Mouse (Mus musculus): ENCODE data around the gene Mdc1. TPM values are rescaled to one million over a fixed set of nuclear protein-coding genes. Genes with fewer than 3 reads are reported as not detected.

Mdc1 gene
- polyA plus RNA-seq, 1 experiment from 2014 or later: 21.6 TPM

GRCm38 (mm10) chr17:35813653-35814052, 27.7 kb upstream of the Mdc1 start:
- Histone ChIP-seq H3K9ac (no peak overlapping the region), H3K27me3 (ENCODE audit: insufficient read depth, low read length) (no peaks in the 10 kb centered on the region), H3K36me3 (ENCODE audit: insufficient read depth) (no peaks in the 10 kb centered on the region), H3K4me1 (ENCODE audit: insufficient read depth) (peaks cover 27% of the 10 kb centered on the region), H3K4me3 (ENCODE audit: low read depth, low read length) (no peak overlapping the region), H3K27ac (ENCODE audit: low read depth) (peak overlapping the region; percentile 89), H3K9me3 (ENCODE audit: low read depth, low read length) (no peaks in the 10 kb centered on the region), H3K4me2 (0 out of 2 replicates have a peak overlapping the region, but pooled peaks have one; percentile 12)
- no peak for TF ChIP-seq CTCF (IDR thresholded peaks at IDR 0.05; ENCODE audit: low read depth)
- ATAC-seq (ENCODE audit: insufficient read depth) (peak; percentile 29), DNase-seq (no peak)
- 62% methylated on average over 7 of the region's 7 CpGs for WGBS

DNA sequence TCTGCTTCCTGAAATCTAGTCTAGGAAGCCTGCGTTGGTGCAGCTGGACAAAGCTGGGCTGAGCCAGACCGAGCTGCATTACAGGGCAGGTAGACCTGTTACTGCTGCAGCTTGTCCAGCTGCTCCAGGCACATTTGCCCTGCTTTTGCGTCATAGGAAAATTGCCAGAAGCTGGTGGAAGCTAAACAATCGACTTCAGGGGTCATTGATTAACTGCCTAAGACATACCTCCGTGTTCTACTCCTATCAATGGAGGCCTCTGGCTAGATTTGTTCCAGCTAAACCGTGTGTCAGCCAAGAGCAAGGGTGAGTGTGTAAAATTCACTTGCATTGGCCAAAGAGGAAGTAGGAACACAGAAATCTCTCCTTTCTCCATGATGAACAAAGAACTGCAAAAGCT, 26.6 kb upstream of the Mdc1 start:
- H3K9ac ChIP-seq: no peak overlapping the region
- no peak overlapping the region for H3K4me3 ChIP-seq (ENCODE audit: low read depth, low read length)
- H3K4me1 ChIP-seq (ENCODE audit: insufficient read depth): peaks cover 27% of the 10 kb centered on the region
- no peaks in the 10 kb centered on the region for H3K9me3 ChIP-seq (ENCODE audit: low read depth, low read length)
- no peak for TF ChIP-seq CTCF (IDR thresholded peaks at IDR 0.05; ENCODE audit: low read depth)
- H3K27me3 ChIP-seq (ENCODE audit: insufficient read depth, low read length): no peaks in the 10 kb centered on the region
- 0 out of 2 replicates have a peak overlapping the region, but pooled peaks have one; percentile 30 for H3K27ac ChIP-seq (ENCODE audit: low read depth)
- no peaks in the 10 kb centered on the region for H3K36me3 ChIP-seq (ENCODE audit: insufficient read depth)
- 52% methylated on average over 6 of the region's 6 CpGs for WGBS
- DNase-seq (peak; percentile 8), ATAC-seq (ENCODE audit: insufficient read depth) (no peak)
- no peak overlapping the region for H3K4me2 ChIP-seq

- Histone ChIP-seq H3K4me2 (no peak overlapping the region), H3K9me3 (ENCODE audit: low read depth, low read length) (no peaks in the 10 kb centered on the region), H3K36me3 (ENCODE audit: insufficient read depth) (no peaks in the 10 kb centered on the region), H3K9ac (no peak overlapping the region), H3K4me3 (ENCODE audit: low read depth, low read length) (no peak overlapping the region), H3K27me3 (ENCODE audit: insufficient read depth, low read length) (no peaks in the 10 kb centered on the region), H3K27ac (ENCODE audit: low read depth) (no peak overlapping the region), H3K4me1 (ENCODE audit: insufficient read depth) (peaks cover 27% of the 10 kb centered on the region)
- no peak for TF ChIP-seq CTCF (IDR thresholded peaks at IDR 0.05; ENCODE audit: low read depth)
- DNase-seq: peak; percentile 20
- WGBS: 46% methylated on average over 7 of the region's 7 CpGs
- no peak for ATAC-seq (ENCODE audit: insufficient read depth)
Observed at GRCm38 (mm10) chr17:35815836-35816235, 25.5 kb upstream of the Mdc1 start.

GRCm38 (mm10) chr17:35816686-35817085, 24.6 kb upstream of the Mdc1 start:
- 25% methylated on average over 14 of the region's 14 CpGs for WGBS
- Histone ChIP-seq H3K9me3 (ENCODE audit: low read depth, low read length) (no peaks in the 10 kb centered on the region), H3K4me2 (no peak overlapping the region), H3K4me3 (ENCODE audit: low read depth, low read length) (no peak overlapping the region), H3K27ac (ENCODE audit: low read depth) (no peak overlapping the region), H3K9ac (no peak overlapping the region), H3K36me3 (ENCODE audit: insufficient read depth) (no peaks in the 10 kb centered on the region), H3K27me3 (ENCODE audit: insufficient read depth, low read length) (no peaks in the 10 kb centered on the region), H3K4me1 (ENCODE audit: insufficient read depth) (peaks cover 30% of the 10 kb centered on the region)
- ATAC-seq (ENCODE audit: insufficient read depth): no peak
- peak; percentile 26 for DNase-seq
- no peak for TF ChIP-seq CTCF (IDR thresholded peaks at IDR 0.05; ENCODE audit: low read depth)

- Histone ChIP-seq H3K9ac (0 out of 2 replicates have a peak overlapping the region, but pooled peaks have one; percentile 28), H3K27me3 (ENCODE audit: insufficient read depth, low read length) (no peaks in the 10 kb centered on the region), H3K4me3 (ENCODE audit: low read depth, low read length) (no peak overlapping the region), H3K9me3 (ENCODE audit: low read depth, low read length) (no peaks in the 10 kb centered on the region), H3K4me2 (no peak overlapping the region), H3K27ac (ENCODE audit: low read depth) (peak overlapping the region; percentile 36; the same call in 1 of the 2 replicates), H3K4me1 (ENCODE audit: insufficient read depth) (peaks cover 29% of the 10 kb centered on the region), H3K36me3 (ENCODE audit: insufficient read depth) (no peaks in the 10 kb centered on the region)
- 32% methylated on average over 10 of the region's 10 CpGs for WGBS
- ATAC-seq (ENCODE audit: insufficient read depth) (no peak), DNase-seq (peak; percentile 51)
- TF ChIP-seq CTCF (IDR thresholded peaks at IDR 0.05; ENCODE audit: low read depth): no peak
Observed at GRCm38 (mm10) chr17:35817226-35817625, 24.1 kb upstream of the Mdc1 start.

DNA sequence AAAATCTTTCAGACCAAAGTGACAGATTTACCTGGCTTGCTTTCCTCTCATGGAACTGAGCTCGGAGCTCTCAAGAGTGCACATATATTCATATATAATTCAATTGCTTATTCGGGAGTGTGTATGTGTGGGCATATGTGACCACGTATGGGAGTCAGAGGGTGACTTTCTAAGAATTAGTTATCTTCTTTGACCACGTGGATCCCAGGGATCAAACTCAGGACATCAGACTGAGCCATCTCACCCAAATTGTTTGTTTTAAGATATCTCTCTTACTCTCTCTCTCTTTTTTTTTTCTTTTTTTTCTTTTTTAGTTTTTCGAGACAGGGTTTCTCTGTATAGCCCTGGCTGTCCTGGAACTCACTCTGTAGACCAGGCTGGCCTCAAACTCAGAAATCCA, 21.2 kb upstream of the Mdc1 start:
- 78% methylated on average over 5 of the region's 5 CpGs for WGBS
- no peak overlapping the region for H3K4me2 ChIP-seq
- no peak overlapping the region for H3K27ac ChIP-seq (ENCODE audit: low read depth)
- no peak for TF ChIP-seq CTCF (IDR thresholded peaks at IDR 0.05; ENCODE audit: low read depth)
- no peak for DNase-seq
- no peaks in the 10 kb centered on the region for H3K9me3 ChIP-seq (ENCODE audit: low read depth, low read length)
- no peak overlapping the region for H3K4me3 ChIP-seq (ENCODE audit: low read depth, low read length)
- no peak for ATAC-seq (ENCODE audit: insufficient read depth)
- peaks cover 13% of the 10 kb centered on the region for H3K4me1 ChIP-seq (ENCODE audit: insufficient read depth)
- H3K9ac ChIP-seq: no peak overlapping the region
- H3K36me3 ChIP-seq (ENCODE audit: insufficient read depth): peaks cover 4% of the 10 kb centered on the region; the same call in 1 of the 2 replicates
- H3K27me3 ChIP-seq (ENCODE audit: insufficient read depth, low read length): no peaks in the 10 kb centered on the region

DNA sequence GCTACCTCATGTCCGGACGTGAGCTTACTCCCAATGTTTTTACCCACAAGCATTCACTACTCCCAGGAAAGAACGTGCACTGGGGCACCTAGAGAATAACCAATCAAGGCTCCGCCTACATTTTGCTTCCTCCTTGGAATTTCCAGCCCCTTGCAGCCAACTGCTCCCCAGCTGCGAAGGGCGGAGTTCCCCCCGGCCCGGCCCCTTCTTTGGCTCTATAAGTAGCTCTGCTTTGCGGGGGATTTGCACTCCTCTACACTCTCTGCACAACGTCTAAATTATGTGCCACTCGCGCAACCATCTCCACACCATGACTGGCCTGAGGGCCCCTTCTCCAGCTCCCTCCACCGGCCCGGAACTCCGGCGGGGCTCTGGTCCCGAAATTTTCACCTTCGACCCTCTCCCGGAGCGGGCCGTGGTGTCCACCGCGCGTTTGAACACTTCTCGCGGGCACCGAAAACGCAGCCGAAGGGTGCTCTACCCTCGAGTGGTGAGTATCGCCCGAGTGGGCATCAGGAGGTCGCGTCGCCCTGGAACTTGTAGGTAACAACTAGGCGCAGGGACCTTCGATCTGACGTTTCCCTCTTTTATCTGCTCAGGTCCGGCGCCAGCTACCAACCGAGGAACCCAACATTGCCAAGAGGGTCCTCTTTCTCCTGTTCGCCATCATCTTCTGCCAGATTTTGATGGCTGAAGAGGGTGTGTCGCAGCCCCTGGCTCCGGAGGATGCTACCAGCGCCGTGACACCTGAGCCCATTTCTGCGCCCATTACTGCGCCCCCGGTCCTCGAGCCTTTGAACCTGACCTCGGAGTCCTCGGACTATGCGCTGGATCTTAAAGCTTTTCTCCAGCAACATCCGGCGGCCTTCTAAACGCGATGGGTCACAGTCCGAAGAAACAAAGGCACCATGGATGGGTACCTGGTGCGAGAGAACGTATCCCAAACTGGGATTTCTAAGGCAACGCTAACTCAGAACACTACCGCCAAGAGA, 19.6 kb upstream of the Mdc1 start, which contains the start of gene Ier3:
Gene Ier3 (plus strand): TSS at position 246 of the 992 bp plus-strand sequence.
- ATAC-seq (ENCODE audit: insufficient read depth) (peak; percentile 69), DNase-seq (peak; percentile 93)
- Histone ChIP-seq H3K27me3 (ENCODE audit: insufficient read depth, low read length) (no peaks in the 10 kb centered on the region), H3K4me3 (ENCODE audit: low read depth, low read length) (peak within 1 kb of the TSS; percentile 61), H3K9ac (peak within 1 kb of the TSS; percentile 54), H3K36me3 (ENCODE audit: insufficient read depth) (peaks cover 13% of the 10 kb centered on the region; the same call in 1 of the 2 replicates), H3K4me2 (peak within 1 kb of the TSS; percentile 98), H3K27ac (ENCODE audit: low read depth) (peak within 1 kb of the TSS; percentile 72), H3K9me3 (ENCODE audit: low read depth, low read length) (no peaks in the 10 kb centered on the region), H3K4me1 (ENCODE audit: insufficient read depth) (peaks cover 13% of the 10 kb centered on the region)
- WGBS: under 1% methylated on average over 62 of the region's 62 CpGs
- no peak for TF ChIP-seq CTCF (IDR thresholded peaks at IDR 0.05; ENCODE audit: low read depth)

Data from lung, embryonic 14.5 days (tissue).